Mouse (Mus musculus) forebrain, embryonic 10.5 days (tissue): ENCODE results near the gene Olfr97. TPM values are rescaled to one million over a fixed set of nuclear protein-coding genes. Genes with fewer than 3 reads are reported as not detected.
A peak's percentile ranks its signal among the peaks of the same experiment; 100 is the strongest.
"Not testable (repeated sequence)": the region's sequence is repeated elsewhere in the genome, so short reads cannot be mapped to it uniquely, and the experiment has no call there.

Experiments used
- DNase-seq: peaks from one replicate; pipeline ENCODE4 v3.0.0-alpha.2; 2017; ENCODE audit warnings: low spot score; ENCODE audit errors: extremely low spot score
- H3K27ac ChIP-seq: fragments of 300-500 bp; sonication (generic); 2 replicates; pipeline ENCODE4 v1.5.1; 2016; ENCODE audit warnings: mild to moderate bottlenecking
- H3K27me3 ChIP-seq: fragments of 300-500 bp; sonication (generic); 2 replicates; pipeline ENCODE4 v1.6.1; 2016; ENCODE audit warnings: mild to moderate bottlenecking; ENCODE audit not compliant: poor library complexity, severe bottlenecking
- H3K36me3 ChIP-seq: fragments of 300-500 bp; sonication (generic); replicated peaks from 2 replicates; pipeline ENCODE4 v1.6.1; 2016; ENCODE audit warnings: mild to moderate bottlenecking, moderate library complexity
- H3K4me1 ChIP-seq: fragments of 300-500 bp; sonication (generic); 2 replicates; pipeline ENCODE4 v1.6.1; 2016
- H3K4me3 ChIP-seq: fragments of 300-500 bp; sonication (generic); 2 replicates; pipeline ENCODE4 v1.5.1; 2016; ENCODE audit warnings: mild to moderate bottlenecking, moderate library complexity
- H3K9me3 ChIP-seq: fragments of 300-500 bp; sonication (generic); 2 replicates; pipeline ENCODE4 v1.6.1; 2016; ENCODE audit warnings: mild to moderate bottlenecking, moderate library complexity
- WGBS: fragments of 180-500 bp; shearing (Covaris S2); methylation state at CpG from one replicate; pipeline ENCODE4 v1.1.7; 2016; 5-methylcytosine and 5-hydroxymethylcytosine counted together
- polyA plus RNA-seq: library from polyadenylated mRNA; unstranded; fragments of >200 nt; fragmentation: Nextera tagmentation; extraction: Ambion mirVana; gene quantifications from 2 replicates; pipeline ENCODE4 v1.2.1, GENCODE M21; 2016

The Olfr97 gene
- polyA plus RNA-seq: not detected in 2 replicates

DNA sequence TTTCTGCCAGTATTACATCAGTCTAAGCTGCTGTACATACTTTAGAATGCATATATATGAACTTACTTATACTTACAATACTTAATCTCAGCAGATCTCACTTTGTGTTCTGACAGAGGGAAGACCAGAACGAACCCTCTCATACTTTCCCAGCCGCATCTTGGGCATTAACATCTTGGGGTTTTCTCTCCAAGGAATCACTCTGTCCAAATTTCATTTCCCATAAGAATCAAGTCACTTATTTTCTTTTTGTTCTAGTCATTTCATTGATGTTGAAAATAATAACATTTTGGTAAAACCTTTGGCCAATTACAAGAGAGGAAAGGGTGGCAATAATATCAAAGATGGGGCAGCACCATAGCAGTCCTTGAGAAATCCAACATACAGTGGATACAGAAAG is at the start of gene Olfr97:
TSS of gene Olfr97 (minus strand) at position 101 of the 400 bp plus-strand sequence.
- H3K27me3 ChIP-seq, H3K36me3 ChIP-seq, H3K27ac ChIP-seq, H3K4me1 ChIP-seq, H3K9me3 ChIP-seq, H3K4me3 ChIP-seq, DNase-seq: not testable (repeated sequence)
- 90% methylated on average over 2 of the region's 2 CpGs for WGBS

DNA sequence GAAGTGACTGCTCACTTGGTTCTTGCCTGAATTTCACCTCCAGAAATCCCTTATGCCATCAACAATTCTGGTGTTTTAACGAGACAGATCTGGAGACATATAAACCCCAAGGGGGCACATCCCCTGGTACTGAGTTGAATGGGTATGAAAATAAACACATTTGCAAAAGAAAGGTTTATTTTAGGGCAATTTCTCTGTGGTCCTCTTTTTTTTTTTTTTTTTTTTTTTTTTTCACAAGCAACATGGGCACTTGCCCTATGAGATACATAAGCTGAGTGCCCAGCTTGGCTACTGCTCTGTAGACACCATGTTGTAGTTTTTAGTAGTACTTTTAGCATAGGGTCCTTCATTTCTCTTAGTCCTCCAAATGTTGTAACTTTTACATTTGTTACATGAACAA is 46.2 kb upstream of the Olfr97 start, which contains the start of gene Olfr99:
TSS of gene Olfr99 (minus strand) at position 101 of the 400 bp plus-strand sequence.
- Histone ChIP-seq H3K9me3 (no peaks in the 10 kb centered on the region), H3K4me3 (no peak within 1 kb of the TSS), H3K27me3 (no peaks in the 10 kb centered on the region), H3K36me3 (no peaks in the 10 kb centered on the region), H3K4me1 (no peaks in the 10 kb centered on the region), H3K27ac (no peak within 1 kb of the TSS)
- 81% methylated on average over 1 of the region's 1 CpGs for WGBS
- DNase-seq: no peak

GRCm38 (mm10) chr17:37280331-37280730 is 43.2 kb upstream of the Olfr97 start:
- H3K36me3 ChIP-seq: no peaks in the 10 kb centered on the region
- no peak overlapping the region for H3K4me3 ChIP-seq
- H3K27ac ChIP-seq: no peak overlapping the region
- WGBS: 86% methylated on average over 1 of the region's 1 CpGs
- no peaks in the 10 kb centered on the region for H3K27me3 ChIP-seq
- no peaks in the 10 kb centered on the region for H3K4me1 ChIP-seq
- H3K9me3 ChIP-seq: no peaks in the 10 kb centered on the region
- no peak for DNase-seq

GRCm38 (mm10) chr17:37276573-37276972 is 39.4 kb upstream of the Olfr97 start:
- H3K9me3 ChIP-seq: no peaks in the 10 kb centered on the region
- no peak overlapping the region for H3K27ac ChIP-seq
- H3K4me3 ChIP-seq: no peak overlapping the region
- no peaks in the 10 kb centered on the region for H3K4me1 ChIP-seq
- H3K36me3 ChIP-seq: no peaks in the 10 kb centered on the region
- H3K27me3 ChIP-seq: peaks cover 1% of the 10 kb centered on the region; the same call in 1 of the 2 replicates
- no peak for DNase-seq

DNA sequence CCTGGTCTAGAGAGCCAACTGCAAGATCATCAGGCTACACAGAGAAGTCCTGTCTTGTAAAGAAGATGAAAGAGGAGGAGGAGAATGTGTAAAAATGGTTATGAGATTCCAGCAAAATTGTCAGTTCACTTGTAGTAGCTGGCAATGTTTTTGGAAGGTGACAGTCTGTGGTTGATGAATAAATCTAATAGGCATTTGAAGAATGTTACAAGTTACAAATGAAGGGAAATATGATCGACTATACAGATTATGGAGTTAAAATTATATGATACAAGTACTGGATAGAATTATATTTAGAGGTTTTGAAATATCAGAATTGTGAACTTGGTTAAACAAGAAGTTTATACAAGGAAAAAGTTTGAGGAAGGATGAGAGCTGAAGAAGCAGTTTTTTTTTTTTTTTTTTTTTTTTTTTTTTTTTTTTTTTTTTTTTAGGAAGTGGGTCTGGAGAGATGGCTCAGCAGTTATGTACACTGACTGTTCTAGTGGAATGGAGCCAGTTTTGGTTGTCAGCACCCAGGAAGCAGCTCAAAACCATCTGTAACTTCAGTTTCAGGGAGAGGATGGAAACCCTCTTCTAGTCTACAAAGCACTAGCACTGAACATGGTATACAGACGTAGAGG is 38.6 kb upstream of the Olfr97 start:
- H3K27me3 ChIP-seq: peaks cover 10% of the 10 kb centered on the region
- no peak overlapping the region for H3K27ac ChIP-seq
- 88% methylated on average over 2 of the region's 2 CpGs for WGBS
- no peak for DNase-seq
- no peaks in the 10 kb centered on the region for H3K4me1 ChIP-seq
- no peaks in the 10 kb centered on the region for H3K36me3 ChIP-seq
- H3K4me3 ChIP-seq: no peak overlapping the region
- no peaks in the 10 kb centered on the region for H3K9me3 ChIP-seq

GRCm38 (mm10) chr17:37270702-37271092 is 33.6 kb upstream of the Olfr97 start:
- Histone ChIP-seq H3K4me3 (peak overlapping the region; percentile 56), H3K9me3 (no peaks in the 10 kb centered on the region), H3K27me3 (peaks cover 13% of the 10 kb centered on the region), H3K36me3 (no peaks in the 10 kb centered on the region), H3K27ac (no peak overlapping the region), H3K4me1 (peaks cover 5% of the 10 kb centered on the region; the same call in 1 of the 2 replicates)
- DNase-seq: no peak
- WGBS: 65% methylated on average over 8 of the region's 8 CpGs

- peaks cover 5% of the 10 kb centered on the region; the same call in 1 of the 2 replicates for H3K4me1 ChIP-seq
- no peaks in the 10 kb centered on the region for H3K36me3 ChIP-seq
- H3K27me3 ChIP-seq: peaks cover 13% of the 10 kb centered on the region
- 5% methylated on average over 26 of the region's 26 CpGs for WGBS
- H3K27ac ChIP-seq: peak within 1 kb of the TSS; percentile 6; the same call in 1 of the 2 replicates
- no peaks in the 10 kb centered on the region for H3K9me3 ChIP-seq
- peak within 1 kb of the TSS; percentile 56 for H3K4me3 ChIP-seq
- DNase-seq: peak; percentile 84
Measured at GRCm38 (mm10) chr17:37270058-37270701, 33.0 kb upstream of the Olfr97 start, which contains the start of gene H2-M3. Gene H2-M3 (plus strand): TSS chr17:37270220.

GRCm38 (mm10) chr17:37263626-37264025 is 26.5 kb upstream of the Olfr97 start, which contains the start of gene Olfr98:
Gene Olfr98 (minus strand): TSS chr17:37263749.
- Histone ChIP-seq H3K36me3 (no peaks in the 10 kb centered on the region), H3K4me1 (no peaks in the 10 kb centered on the region), H3K9me3 (no peaks in the 10 kb centered on the region), H3K27ac (no peak within 1 kb of the TSS), H3K27me3 (no peaks in the 10 kb centered on the region), H3K4me3 (no peak within 1 kb of the TSS)
- 86% methylated on average over 1 of the region's 1 CpGs for whole genome bisulfite sequencing
- no peak for DNase-seq

DNA sequence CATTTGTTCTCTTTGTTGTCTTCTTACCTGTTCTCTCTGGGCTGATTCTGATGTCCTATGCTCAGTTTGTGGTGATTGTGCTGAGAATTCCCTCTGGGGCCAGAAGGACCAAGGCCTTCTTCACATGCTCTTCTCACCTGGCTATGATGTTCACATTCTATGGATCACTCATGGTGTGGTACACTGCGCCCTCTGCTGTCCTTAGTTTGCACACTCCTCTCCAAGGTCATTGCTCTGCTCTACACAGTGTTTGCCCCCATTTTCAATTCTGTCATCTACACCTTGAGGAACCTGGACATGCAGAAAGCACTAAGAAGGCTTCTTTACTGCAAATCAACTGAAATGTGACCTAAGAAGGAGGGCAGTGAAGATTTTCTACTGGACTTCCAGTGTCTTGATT is 13.4 kb upstream of the Olfr97 start:
- Histone ChIP-seq H3K36me3 (no peaks in the 10 kb centered on the region), H3K4me3 (no peak overlapping the region), H3K27me3 (no peaks in the 10 kb centered on the region), H3K27ac (no peak overlapping the region), H3K4me1 (no peaks in the 10 kb centered on the region), H3K9me3 (no peaks in the 10 kb centered on the region)
- no peak for DNase-seq
- 15% methylated on average over 1 of the region's 1 CpGs for WGBS

DNA sequence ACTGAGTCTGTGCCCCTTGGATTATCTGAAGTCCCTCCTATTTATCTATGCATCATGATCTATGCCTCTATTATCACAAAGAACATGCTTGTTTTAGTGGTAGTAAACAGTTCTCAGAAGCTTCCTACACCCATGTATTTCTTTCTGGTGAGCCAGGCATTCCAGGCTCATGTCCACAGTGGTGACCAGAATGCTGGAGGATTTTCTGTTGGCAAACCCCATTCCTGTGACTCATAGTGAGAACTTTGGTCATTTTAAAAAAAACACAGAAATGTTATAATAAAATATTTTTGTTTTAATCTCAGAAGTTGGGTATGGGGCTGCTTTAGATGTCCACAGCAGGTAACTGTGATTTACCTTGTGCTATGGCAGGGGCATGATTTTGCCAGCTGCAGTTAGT is 12.3 kb upstream of the Olfr97 start:
- H3K4me3 ChIP-seq: no peak overlapping the region
- H3K27ac ChIP-seq: no peak overlapping the region
- no peaks in the 10 kb centered on the region for H3K4me1 ChIP-seq
- no peak for DNase-seq
- no peaks in the 10 kb centered on the region for H3K36me3 ChIP-seq
- no peaks in the 10 kb centered on the region for H3K27me3 ChIP-seq
- no peaks in the 10 kb centered on the region for H3K9me3 ChIP-seq

- DNase-seq: no peak
- Histone ChIP-seq H3K4me1 (no peaks in the 10 kb centered on the region), H3K36me3 (no peaks in the 10 kb centered on the region), H3K27ac (no peak overlapping the region), H3K9me3 (no peaks in the 10 kb centered on the region), H3K27me3 (no peaks in the 10 kb centered on the region), H3K4me3 (no peak overlapping the region)
- WGBS: 32% methylated on average over 5 of the region's 5 CpGs
Measured at GRCm38 (mm10) chr17:37246715-37247114, 9.6 kb upstream of the Olfr97 start.

DNA sequence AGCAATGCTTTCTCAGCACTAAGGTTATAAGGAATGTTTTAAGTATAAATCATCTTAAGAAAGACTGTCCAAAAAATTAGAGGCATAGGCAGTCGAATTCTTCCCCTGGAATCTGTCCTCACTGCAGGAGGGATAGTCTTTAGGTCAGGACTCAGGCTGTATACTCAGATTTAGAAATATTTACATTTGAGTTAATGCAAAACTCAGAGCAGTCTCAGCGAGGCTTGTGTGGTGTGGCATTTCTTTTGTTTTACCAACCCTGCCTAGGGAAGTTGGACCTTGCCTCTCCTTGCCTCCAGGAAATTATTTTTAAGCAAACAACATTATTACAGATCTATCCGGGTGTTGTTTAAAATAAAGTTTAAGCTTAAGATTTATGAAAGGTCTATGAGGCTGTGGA is 5.1 kb upstream of the Olfr97 start:
- 55% methylated on average over 3 of the region's 3 CpGs for WGBS
- no peak for DNase-seq

GRCm38 (mm10) chr17:37221879-37222278 is 15.3 kb downstream of the Olfr97 start:
- DNase-seq: no peak
- 36% methylated on average over 1 of the region's 1 CpGs for WGBS
- Histone ChIP-seq H3K4me3 (no peak overlapping the region), H3K9me3 (peaks cover 11% of the 10 kb centered on the region; the same call in 1 of the 2 replicates), H3K27ac (no peak overlapping the region), H3K36me3 (no peaks in the 10 kb centered on the region), H3K4me1 (no peaks in the 10 kb centered on the region), H3K27me3 (no peaks in the 10 kb centered on the region)

More for the DNA sequence above, 5.1 kb upstream of the Olfr97 start:
- no peaks in the 10 kb centered on the region for H3K27me3 ChIP-seq
- H3K27ac ChIP-seq: no peak overlapping the region
- H3K4me1 ChIP-seq: no peaks in the 10 kb centered on the region
- H3K4me3 ChIP-seq: no peak overlapping the region
- no peaks in the 10 kb centered on the region for H3K36me3 ChIP-seq
- H3K9me3 ChIP-seq: peaks cover 7% of the 10 kb centered on the region; the same call in 1 of the 2 replicates
